Mouse (Mus musculus) lung, embryonic 16.5 days (tissue): ENCODE data around the gene Zmym4. TPM values are rescaled to one million over a fixed set of nuclear protein-coding genes. Genes with fewer than 3 reads are reported as not detected.
"Not testable (repeated sequence)": the region's sequence is repeated elsewhere in the genome, so short reads cannot be mapped to it uniquely, and the experiment has no call there.

Source experiments
- ATAC-seq: fragments of 200-750 bp; cut with Nextera tagmentation; 2 replicates; pipeline ENCODE4 v1.8.0; 2017; ENCODE audit warnings: low read depth, mild to moderate bottlenecking, moderate library complexity
- H3K27ac ChIP-seq: fragments of 300-500 bp; sonication (generic); 2 replicates; pipeline ENCODE4 v1.5.1; 2014; ENCODE audit warnings: mild to moderate bottlenecking, control low read depth, low read length
- H3K27me3 ChIP-seq: fragments of 300-500 bp; sonication (generic); 2 replicates; pipeline ENCODE4 v1.6.1; 2014; ENCODE audit warnings: low read depth, low read length, mixed read lengths; ENCODE audit not compliant: control insufficient read depth, insufficient read depth
- H3K36me3 ChIP-seq: fragments of 300-500 bp; sonication (generic); 2 replicates; pipeline ENCODE4 v1.6.1; 2014; ENCODE audit warnings: low read length; ENCODE audit not compliant: control insufficient read depth, insufficient read depth
- H3K4me1 ChIP-seq: fragments of 300-500 bp; sonication (generic); replicated peaks from 2 replicates; pipeline ENCODE4 v1.6.1; 2014; ENCODE audit warnings: low read length, mixed read lengths; ENCODE audit not compliant: control insufficient read depth, insufficient read depth
- H3K4me2 ChIP-seq: fragments of 300-500 bp; sonication (generic); 2 replicates; pipeline ENCODE4 v1.6.1; 2014; ENCODE audit warnings: low read depth, low read length, control low read depth
- H3K4me3 ChIP-seq: fragments of 300-500 bp; sonication (generic); 2 replicates; pipeline ENCODE4 v1.5.1; 2014; ENCODE audit warnings: mild to moderate bottlenecking, low read length, control low read depth
- H3K9ac ChIP-seq: fragments of 300-500 bp; sonication (generic); 2 replicates; pipeline ENCODE4 v1.6.1; 2014; ENCODE audit warnings: low read length, control low read depth
- H3K9me3 ChIP-seq: fragments of 300-500 bp; sonication (generic); 2 replicates; pipeline ENCODE4 v1.6.1; 2016; ENCODE audit warnings: low read length; ENCODE audit not compliant: control insufficient read depth
- WGBS: fragments of 180-500 bp; shearing (Covaris S2); extraction: QIAGEN DNeasy Blood & Tissue Kit; methylation state at CpG from one replicate; pipeline ENCODE4 v1.1.7; 2014; 5-methylcytosine and 5-hydroxymethylcytosine counted together
- polyA plus RNA-seq: library from polyadenylated mRNA; unstranded; fragments of >200 nt; fragmentation: Nextera tagmentation; extraction: Ambion mirVana; gene quantifications from 2 replicates; pipeline ENCODE4 v1.2.1, GENCODE M21; 2015

Gene Zmym4
- polyA plus RNA-seq, 1 experiment from 2014 or later = 16.4 TPM

DNA sequence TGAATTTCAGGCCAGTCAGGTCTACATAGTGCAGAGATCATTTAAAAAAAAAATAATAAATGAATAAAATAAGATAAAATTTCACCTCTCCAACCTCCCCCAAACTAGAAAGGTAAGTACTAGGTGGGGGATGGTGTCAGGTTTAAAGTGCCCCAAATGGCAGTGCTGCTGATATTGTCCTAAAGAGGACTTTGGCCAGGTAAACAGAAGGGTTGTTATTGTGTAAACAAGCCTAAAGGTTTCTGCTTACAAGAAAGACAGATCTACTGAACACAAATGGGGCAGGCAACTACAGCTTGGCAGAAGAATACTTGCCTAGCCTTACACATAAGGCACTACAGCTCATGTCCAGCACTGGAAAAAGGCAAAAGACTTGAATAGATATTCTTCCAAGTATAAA, 22.6 kb upstream of the Zmym4 start:
- Histone ChIP-seq H3K9me3 (no peaks in the 10 kb centered on the region), H3K4me1 (no peaks in the 10 kb centered on the region), H3K4me2 (no peak overlapping the region), H3K9ac (no peak overlapping the region), H3K4me3 (no peak overlapping the region), H3K27me3 (no peaks in the 10 kb centered on the region), H3K27ac (no peak overlapping the region), H3K36me3 (no peaks in the 10 kb centered on the region)
- no peak for ATAC-seq

- WGBS = 63% methylated on average over 4 of the region's 4 CpGs
Measured at GRCm38 (mm10) chr4:126988503-126988902, 20.6 kb upstream of the Zmym4 start.

DNA sequence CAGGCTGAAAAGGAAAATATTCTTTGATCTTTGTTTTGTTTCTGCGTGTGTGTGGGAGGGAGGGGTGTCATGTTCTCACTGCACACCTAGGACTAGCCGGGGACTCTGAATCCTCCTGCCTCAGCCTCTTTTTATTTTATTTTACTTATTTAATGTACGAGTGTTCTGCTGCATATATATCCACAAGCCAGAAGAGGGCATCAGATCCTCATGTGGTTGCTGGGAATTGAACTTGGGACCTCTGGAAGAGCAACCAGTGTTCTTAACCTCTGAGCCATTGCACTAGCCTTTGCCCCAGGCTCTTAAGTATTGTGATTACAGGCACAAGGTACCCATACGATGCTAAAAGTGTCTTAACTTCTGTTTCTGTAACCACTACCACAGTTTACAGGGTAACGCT, 18.8 kb upstream of the Zmym4 start:
- Histone ChIP-seq H3K27ac (no peak overlapping the region), H3K9ac (no peak overlapping the region), H3K4me1 (no peaks in the 10 kb centered on the region), H3K9me3 (no peaks in the 10 kb centered on the region), H3K4me2 (no peak overlapping the region), H3K4me3 (no peak overlapping the region), H3K27me3 (no peaks in the 10 kb centered on the region), H3K36me3 (no peaks in the 10 kb centered on the region)
- WGBS = 80% methylated on average over 5 of the region's 5 CpGs
- no peak for ATAC-seq

More at GRCm38 (mm10) chr4:126988503-126988902, 20.6 kb upstream of the Zmym4 start:
- no peak overlapping the region for H3K27ac ChIP-seq
- H3K9me3 ChIP-seq = no peaks in the 10 kb centered on the region
- H3K9ac ChIP-seq = no peak overlapping the region
- no peaks in the 10 kb centered on the region for H3K27me3 ChIP-seq
- H3K4me1 ChIP-seq = no peaks in the 10 kb centered on the region
- H3K36me3 ChIP-seq = no peaks in the 10 kb centered on the region
- ATAC-seq = no peak
- H3K4me2 ChIP-seq = no peak overlapping the region
- H3K4me3 ChIP-seq = no peak overlapping the region

GRCm38 (mm10) chr4:126983736-126984525, 16.0 kb upstream of the Zmym4 start:
- H3K4me1 ChIP-seq, H3K36me3 ChIP-seq, H3K27ac ChIP-seq, H3K4me2 ChIP-seq, H3K27me3 ChIP-seq, ATAC-seq, H3K9ac ChIP-seq, H3K9me3 ChIP-seq, H3K4me3 ChIP-seq: not testable (repeated sequence)
- 80% methylated on average over 13 of the region's 13 CpGs for WGBS

GRCm38 (mm10) chr4:126983321-126983720, 15.4 kb upstream of the Zmym4 start:
- Histone ChIP-seq H3K4me3 (no peak overlapping the region), H3K27me3 (no peaks in the 10 kb centered on the region), H3K9ac (no peak overlapping the region), H3K4me2 (no peak overlapping the region), H3K36me3 (no peaks in the 10 kb centered on the region), H3K9me3 (no peaks in the 10 kb centered on the region), H3K4me1 (no peaks in the 10 kb centered on the region), H3K27ac (no peak overlapping the region)
- no peak for ATAC-seq
- WGBS = 57% methylated on average over 3 of the region's 3 CpGs

DNA sequence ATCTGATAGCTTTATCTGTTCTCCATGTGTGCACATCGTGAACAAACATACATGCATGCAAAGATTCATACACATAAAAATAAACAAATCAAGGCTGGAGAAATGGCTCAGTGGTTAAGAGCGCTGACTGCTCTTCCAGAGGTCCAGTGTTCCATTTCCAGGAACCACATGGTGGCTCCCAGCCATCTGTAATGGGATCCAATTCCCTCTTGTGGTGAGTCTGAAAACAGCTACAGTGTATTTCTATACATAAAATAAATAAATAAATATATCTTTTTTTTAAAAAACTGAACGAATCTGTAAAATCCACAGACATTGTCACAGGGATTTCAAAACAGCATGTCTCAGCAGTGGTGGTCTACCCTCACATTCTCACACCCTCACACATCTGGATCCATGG, 10.8 kb upstream of the Zmym4 start:
- no peak overlapping the region for H3K4me3 ChIP-seq
- H3K36me3 ChIP-seq = no peaks in the 10 kb centered on the region
- no peaks in the 10 kb centered on the region for H3K27me3 ChIP-seq
- 69% methylated on average over 3 of the region's 3 CpGs for WGBS
- no peak overlapping the region for H3K27ac ChIP-seq
- H3K4me1 ChIP-seq = no peaks in the 10 kb centered on the region
- no peak overlapping the region for H3K9ac ChIP-seq
- no peak for ATAC-seq
- no peak overlapping the region for H3K4me2 ChIP-seq
- no peaks in the 10 kb centered on the region for H3K9me3 ChIP-seq

- no peak overlapping the region for H3K4me3 ChIP-seq
- H3K9me3 ChIP-seq = no peaks in the 10 kb centered on the region
- no peak overlapping the region for H3K27ac ChIP-seq
- H3K4me1 ChIP-seq = no peaks in the 10 kb centered on the region
- H3K27me3 ChIP-seq = no peaks in the 10 kb centered on the region
- no peaks in the 10 kb centered on the region for H3K36me3 ChIP-seq
- no peak overlapping the region for H3K9ac ChIP-seq
- no peak overlapping the region for H3K4me2 ChIP-seq
- no peak for ATAC-seq
Measured at GRCm38 (mm10) chr4:126977467-126977866, 9.5 kb upstream of the Zmym4 start.

DNA sequence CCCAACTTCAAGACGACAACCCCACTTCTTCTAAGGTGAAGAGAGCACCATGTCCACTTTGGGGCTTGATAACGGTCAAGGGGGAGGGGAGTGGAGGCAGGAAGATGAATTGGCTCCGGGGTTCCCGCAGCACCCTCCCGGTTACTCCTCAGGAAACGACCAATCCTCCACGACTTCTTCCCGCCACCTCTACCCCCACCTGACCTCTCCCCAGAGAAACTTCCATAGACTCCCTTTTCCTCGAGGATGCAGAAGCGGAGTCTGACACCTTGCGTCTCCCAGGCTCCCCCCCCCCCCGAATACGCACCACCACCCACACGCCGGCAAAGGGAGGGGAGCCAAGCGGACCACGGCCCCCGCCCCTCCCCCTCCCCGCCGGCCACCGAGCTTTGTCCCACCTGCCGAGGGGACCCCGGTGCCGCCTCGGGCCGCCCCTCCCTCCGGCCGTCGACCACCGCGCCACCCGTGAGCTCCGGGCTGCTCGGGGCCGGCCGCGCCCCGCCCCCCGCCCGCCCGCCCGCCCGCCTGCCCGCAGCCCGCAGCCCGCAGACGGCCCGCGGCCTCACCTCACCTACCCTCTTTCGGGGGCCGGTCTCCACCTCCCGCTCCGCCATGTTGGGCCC, 583 bp downstream of the Zmym4 start:
- Histone ChIP-seq H3K27me3 (no peaks in the 10 kb centered on the region), H3K4me1 (peaks cover 2% of the 10 kb centered on the region; the same call in 1 of the 2 replicates), H3K4me2 (peak overlapping the region; percentile 84), H3K36me3 (no peaks in the 10 kb centered on the region), H3K9ac (peak overlapping the region; percentile 99), H3K4me3 (peak overlapping the region; percentile 95), H3K27ac (peak overlapping the region; percentile 94), H3K9me3 (no peaks in the 10 kb centered on the region)
- 0% methylated on average over 14 of the region's 53 CpGs for WGBS
- no peak; the same call in none of the 2 replicates for ATAC-seq

DNA sequence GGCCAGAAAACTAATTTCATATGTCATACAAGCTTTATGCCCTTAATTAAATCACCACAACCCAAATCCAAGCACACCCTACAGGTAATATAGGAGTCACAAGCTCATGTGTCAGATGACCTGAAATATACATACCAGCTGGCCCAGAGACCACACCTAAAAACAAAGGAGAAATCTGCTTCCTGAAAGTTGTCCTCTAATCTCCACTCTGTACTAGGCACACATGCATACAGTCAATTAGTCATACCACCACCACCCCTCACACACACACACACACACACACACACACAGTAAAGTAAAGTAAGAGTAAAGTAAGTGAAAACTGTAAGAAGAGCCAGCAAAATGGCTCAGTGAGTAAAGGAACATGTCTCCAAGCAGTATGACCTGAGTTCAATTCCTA, 9.3 kb downstream of the Zmym4 start:
- no peak overlapping the region for H3K4me3 ChIP-seq
- no peaks in the 10 kb centered on the region for H3K9me3 ChIP-seq
- ATAC-seq = no peak
- H3K27ac ChIP-seq = no peak overlapping the region
- no peaks in the 10 kb centered on the region for H3K36me3 ChIP-seq
- H3K4me2 ChIP-seq = no peak overlapping the region
- H3K9ac ChIP-seq = no peak overlapping the region
- H3K4me1 ChIP-seq = no peaks in the 10 kb centered on the region
- H3K27me3 ChIP-seq = no peaks in the 10 kb centered on the region
